Mouse (Mus musculus) adrenal gland, adult 8-10 months (tissue): ENCODE data around the gene Itpr3. TPM values are rescaled to one million over a fixed set of nuclear protein-coding genes. Genes with fewer than 3 reads are reported as not detected.

Source experiments
- DNase-seq: peaks from one replicate; pipeline ENCODE4 v3.0.0; 2022
- total RNA-seq, 4 experiments: library from RNA; stranded (reverse); gene quantifications; 2 replicates each; pipeline ENCODE4 v1.2.4; 2022

The Itpr3 gene
- total RNA-seq, 4 experiments from 2014 or later: 7.6 to 16.6 (median 11.2) TPM

GRCm38 (mm10) chr17:27119954-27120353, 62.9 kb downstream of the Itpr3 start:
- no peak for DNase-seq

GRCm38 (mm10) chr17:27120561-27121024, 63.5 kb downstream of the Itpr3 start:
- no peak for DNase-seq

- DNase-seq: no peak
These were observed 64.2 kb downstream of the Itpr3 start for GRCm38 (mm10) chr17:27121266-27121665.

- no peak for DNase-seq
These were observed 64.7 kb downstream of the Itpr3 start for GRCm38 (mm10) chr17:27121781-27122180.

- DNase-seq: no peak
These were observed 65.6 kb downstream of the Itpr3 start for GRCm38 (mm10) chr17:27122701-27123100.

- no peak for DNase-seq
These were observed 66.0 kb downstream of the Itpr3 start for GRCm38 (mm10) chr17:27123103-27123502.

- DNase-seq: no peak
These were observed 66.8 kb downstream of the Itpr3 start for GRCm38 (mm10) chr17:27123813-27124375.

GRCm38 (mm10) chr17:27125185-27125584, 68.1 kb downstream of the Itpr3 start:
- DNase-seq: no peak

- DNase-seq: no peak
These were observed 68.6 kb downstream of the Itpr3 start for GRCm38 (mm10) chr17:27125669-27126202.

- DNase-seq: no peak
These were observed 69.9 kb downstream of the Itpr3 start for GRCm38 (mm10) chr17:27126974-27127373.

GRCm38 (mm10) chr17:27128189-27128588, 71.1 kb downstream of the Itpr3 start:
- no peak for DNase-seq

GRCm38 (mm10) chr17:27129291-27129690, 72.2 kb downstream of the Itpr3 start:
- DNase-seq: no peak

- no peak for DNase-seq
These were observed 72.7 kb downstream of the Itpr3 start for GRCm38 (mm10) chr17:27129819-27130218.

GRCm38 (mm10) chr17:27130246-27130645, 73.1 kb downstream of the Itpr3 start:
- no peak for DNase-seq

GRCm38 (mm10) chr17:27131240-27131665, 74.1 kb downstream of the Itpr3 start:
- peak; percentile 80 for DNase-seq

- DNase-seq: no peak
These were observed 75.1 kb downstream of the Itpr3 start for GRCm38 (mm10) chr17:27132238-27132637.

GRCm38 (mm10) chr17:27133551-27134141, 76.5 kb downstream of the Itpr3 start, which contains the start of gene Uqcc2:
Gene Uqcc2 (minus strand): TSS chr17:27133916.
- DNase-seq: peak; percentile 96

- DNase-seq: no peak
These were observed 77.1 kb downstream of the Itpr3 start for GRCm38 (mm10) chr17:27134187-27134586.

GRCm38 (mm10) chr17:27134715-27135114, 77.6 kb downstream of the Itpr3 start:
- DNase-seq: no peak

GRCm38 (mm10) chr17:27138396-27138795, 81.3 kb downstream of the Itpr3 start:
- no peak for DNase-seq

- no peak for DNase-seq
These were observed 82.2 kb downstream of the Itpr3 start for GRCm38 (mm10) chr17:27139304-27139703.

GRCm38 (mm10) chr17:27140262-27140661, 83.2 kb downstream of the Itpr3 start:
- DNase-seq: no peak

- DNase-seq: peak; percentile 77
These were observed 84.9 kb downstream of the Itpr3 start for GRCm38 (mm10) chr17:27141971-27142450.

- no peak for DNase-seq
These were observed 87.0 kb downstream of the Itpr3 start for GRCm38 (mm10) chr17:27144152-27144551.
